Mouse (Mus musculus) hindbrain, embryonic 14.5 days (tissue): ENCODE data around the gene Atp5h. TPM values are rescaled to one million over a fixed set of nuclear protein-coding genes. Genes with fewer than 3 reads are reported as not detected.

Experiments used
- ATAC-seq: fragments of 200-750 bp; cut with Nextera tagmentation; 2 replicates; pipeline ENCODE4 v1.8.0; 2017; ENCODE audit warnings: moderate number of reproducible peaks, mild to moderate bottlenecking, moderate TSS enrichment, moderate library complexity; ENCODE audit not compliant: low FRiP score
- DNase-seq: peaks from one replicate; pipeline ENCODE4 v3.0.0-alpha.2; 2015; ENCODE audit warnings: low spot score
- H3K27ac ChIP-seq: fragments of 300-500 bp; sonication (generic); 2 replicates; pipeline ENCODE4 v1.5.1; 2014; ENCODE audit warnings: mild to moderate bottlenecking, moderate library complexity
- H3K27me3 ChIP-seq: fragments of 300-500 bp; sonication (generic); 2 replicates; pipeline ENCODE4 v1.6.1; 2014; ENCODE audit warnings: mild to moderate bottlenecking, low read length, mixed read lengths; ENCODE audit not compliant: control insufficient read depth, insufficient read depth
- H3K36me3 ChIP-seq: fragments of 300-500 bp; sonication (generic); replicated peaks from 2 replicates; pipeline ENCODE4 v1.6.1; 2014; ENCODE audit not compliant: control insufficient read depth, insufficient read depth
- H3K4me1 ChIP-seq: fragments of 300-500 bp; sonication (generic); replicated peaks from 2 replicates; pipeline ENCODE4 v1.6.1; 2014; ENCODE audit warnings: antibody characterized with exemption, low read length, mixed read lengths; ENCODE audit not compliant: control insufficient read depth, insufficient read depth
- H3K4me2 ChIP-seq: fragments of 300-500 bp; sonication (generic); replicated peaks from 2 replicates; pipeline ENCODE4 v1.6.1; 2014; ENCODE audit warnings: mild to moderate bottlenecking, moderate library complexity
- H3K4me3 ChIP-seq: fragments of 300-500 bp; sonication (generic); replicated peaks from 2 replicates; pipeline ENCODE4 v1.5.1; 2014; ENCODE audit warnings: mild to moderate bottlenecking, low read length
- H3K9ac ChIP-seq: fragments of 300-500 bp; sonication (generic); 2 replicates; pipeline ENCODE4 v1.6.1; 2014
- H3K9me3 ChIP-seq: fragments of 300-500 bp; sonication (generic); 2 replicates; pipeline ENCODE4 v1.6.1; 2016; ENCODE audit warnings: low read length; ENCODE audit not compliant: control insufficient read depth
- WGBS: fragments of 180-500 bp; shearing (Covaris S2); extraction: QIAGEN DNeasy Blood & Tissue Kit; methylation state at CpG from one replicate; pipeline ENCODE4 v1.1.7; 2014; 5-methylcytosine and 5-hydroxymethylcytosine counted together
- polyA plus RNA-seq: library from polyadenylated mRNA; unstranded; fragments of >200 nt; fragmentation: Nextera tagmentation; extraction: Ambion mirVana; gene quantifications from 2 replicates; pipeline ENCODE4 v1.2.1, GENCODE M21; 2014

The Atp5h gene
- polyA plus RNA-seq, 1 experiment from 2014 or later = 1,000 TPM

- DNase-seq = peak; percentile 86
- Histone ChIP-seq H3K4me1 (no peaks in the 10 kb centered on the region), H3K9me3 (no peaks in the 10 kb centered on the region), H3K27me3 (no peaks in the 10 kb centered on the region), H3K4me2 (peak overlapping the region; percentile 26), H3K27ac (peak overlapping the region; percentile 52), H3K9ac (peak overlapping the region; percentile 35; the same call in 1 of the 2 replicates), H3K4me3 (0 out of 2 replicates have a peak overlapping the region, but pooled peaks have one; percentile 2), H3K36me3 (peaks cover 78% of the 10 kb centered on the region)
- peak; percentile 75 for ATAC-seq
- WGBS = 36% methylated on average over 20 of the region's 20 CpGs
Observed at GRCm38 (mm10) chr11:115427482-115428331, 7.9 kb upstream of the Atp5h start.

GRCm38 (mm10) chr11:115425671-115426070 is 5.9 kb upstream of the Atp5h start:
- H3K36me3 ChIP-seq = peaks cover 66% of the 10 kb centered on the region
- no peak overlapping the region for H3K4me2 ChIP-seq
- no peak overlapping the region for H3K27ac ChIP-seq
- ATAC-seq (no peak), DNase-seq (no peak)
- WGBS = 91% methylated on average over 6 of the region's 6 CpGs
- H3K4me3 ChIP-seq = no peak overlapping the region
- H3K9me3 ChIP-seq = no peaks in the 10 kb centered on the region
- H3K27me3 ChIP-seq = no peaks in the 10 kb centered on the region
- H3K4me1 ChIP-seq = peaks cover 9% of the 10 kb centered on the region
- no peak overlapping the region for H3K9ac ChIP-seq

- H3K36me3 ChIP-seq = peaks cover 56% of the 10 kb centered on the region
- H3K27ac ChIP-seq = no peak overlapping the region
- ATAC-seq = no peak
- no peak overlapping the region for H3K4me3 ChIP-seq
- H3K27me3 ChIP-seq = no peaks in the 10 kb centered on the region
- no peaks in the 10 kb centered on the region for H3K9me3 ChIP-seq
- no peak for DNase-seq
- H3K4me2 ChIP-seq = no peak overlapping the region
- 88% methylated on average over 7 of the region's 7 CpGs for WGBS
- no peak overlapping the region for H3K9ac ChIP-seq
- peaks cover 9% of the 10 kb centered on the region for H3K4me1 ChIP-seq
Observed at GRCm38 (mm10) chr11:115424666-115425065, 4.9 kb upstream of the Atp5h start.

- Histone ChIP-seq H3K9ac (no peak overlapping the region), H3K27me3 (no peaks in the 10 kb centered on the region), H3K4me3 (no peak overlapping the region), H3K4me2 (no peak overlapping the region), H3K9me3 (no peaks in the 10 kb centered on the region), H3K27ac (no peak overlapping the region), H3K4me1 (peaks cover 20% of the 10 kb centered on the region), H3K36me3 (peaks cover 51% of the 10 kb centered on the region)
- WGBS = 88% methylated on average over 3 of the region's 3 CpGs
- DNase-seq (no peak), ATAC-seq (no peak)
Observed at GRCm38 (mm10) chr11:115423091-115423490, 3.3 kb upstream of the Atp5h start.

- peaks cover 54% of the 10 kb centered on the region for H3K36me3 ChIP-seq
- 94% methylated on average over 16 of the region's 16 CpGs for WGBS
- H3K4me1 ChIP-seq = peaks cover 20% of the 10 kb centered on the region
- no peak for ATAC-seq
- H3K27me3 ChIP-seq = no peaks in the 10 kb centered on the region
- H3K9me3 ChIP-seq = no peaks in the 10 kb centered on the region
- DNase-seq = no peak
- H3K9ac ChIP-seq = no peak overlapping the region
- H3K4me2 ChIP-seq = no peak overlapping the region
- H3K27ac ChIP-seq = no peak overlapping the region
- no peak overlapping the region for H3K4me3 ChIP-seq
Observed at GRCm38 (mm10) chr11:115421972-115422371, 2.2 kb upstream of the Atp5h start.

GRCm38 (mm10) chr11:115421328-115421727 is 1.6 kb upstream of the Atp5h start:
- H3K27ac ChIP-seq = no peak overlapping the region

GRCm38 (mm10) chr11:115420336-115421190 is 801 bp upstream of the Atp5h start:
- Histone ChIP-seq H3K27ac (peak overlapping the region; percentile 84), H3K27me3 (no peaks in the 10 kb centered on the region), H3K9me3 (no peaks in the 10 kb centered on the region), H3K9ac (peak overlapping the region; percentile 97), H3K36me3 (peaks cover 54% of the 10 kb centered on the region), H3K4me1 (peaks cover 20% of the 10 kb centered on the region), H3K4me3 (peak overlapping the region; percentile 91), H3K4me2 (peak overlapping the region; percentile 84)
- no peak for DNase-seq
- 3% methylated on average over 40 of the region's 45 CpGs for WGBS
- peak; percentile 57 for ATAC-seq

More at GRCm38 (mm10) chr11:115421328-115421727, 1.6 kb upstream of the Atp5h start:
- no peak for ATAC-seq
- Histone ChIP-seq H3K4me2 (peak overlapping the region; percentile 84), H3K4me1 (peaks cover 20% of the 10 kb centered on the region), H3K9me3 (no peaks in the 10 kb centered on the region), H3K27me3 (no peaks in the 10 kb centered on the region), H3K36me3 (peaks cover 53% of the 10 kb centered on the region), H3K9ac (peak overlapping the region; percentile 97), H3K4me3 (peak overlapping the region; percentile 91)
- no peak for DNase-seq
- 64% methylated on average over 1 of the region's 1 CpGs for WGBS

- peak overlapping the region; percentile 19; the same call in 1 of the 2 replicates for H3K4me2 ChIP-seq
- DNase-seq = no peak
- H3K36me3 ChIP-seq = peaks cover 53% of the 10 kb centered on the region
- ATAC-seq = no peak
- WGBS = 20% methylated on average over 7 of the region's 7 CpGs
- H3K9me3 ChIP-seq = no peaks in the 10 kb centered on the region
- no peak overlapping the region for H3K4me3 ChIP-seq
- peaks cover 34% of the 10 kb centered on the region for H3K4me1 ChIP-seq
- 0 out of 2 replicates have a peak overlapping the region, but pooled peaks have one; percentile 2 for H3K9ac ChIP-seq
- H3K27ac ChIP-seq = peak overlapping the region; percentile 80
- H3K27me3 ChIP-seq = no peaks in the 10 kb centered on the region
Observed at GRCm38 (mm10) chr11:115409556-115409955, 10.2 kb downstream of the Atp5h start.
